Mouse (Mus musculus): ENCODE measurements around the gene Tbx15. TPM values are rescaled to one million over a fixed set of nuclear protein-coding genes. Genes with fewer than 3 reads are reported as not detected.

Gene Tbx15
- polyA plus RNA-seq, 1 experiment from 2014 or later, result 19.0 TPM

- DNase-seq (ENCODE audit: low spot score) (no peak), ATAC-seq (ENCODE audit: low read depth) (no peak)
- no peak overlapping the region for H3K4me3 ChIP-seq (ENCODE audit: low read depth, low read length)
- no peaks in the 10 kb centered on the region for H3K27me3 ChIP-seq (replicated peaks; ENCODE audit: control insufficient read depth, insufficient read depth, low read length)
- no peaks in the 10 kb centered on the region for H3K4me1 ChIP-seq (ENCODE audit: control insufficient read depth, insufficient read depth, low read length)
- no peak overlapping the region for H3K4me2 ChIP-seq (ENCODE audit: low read depth, low read length)
- H3K9me3 ChIP-seq (ENCODE audit: control insufficient read depth, low read length), result no peaks in the 10 kb centered on the region
- no peak overlapping the region for H3K27ac ChIP-seq (replicated peaks; ENCODE audit: low read depth, low read length)
- no peak overlapping the region for H3K9ac ChIP-seq (ENCODE audit: low read depth, low read length)
- 85% methylated on average over 5 of the region's 5 CpGs for WGBS
- H3K36me3 ChIP-seq (ENCODE audit: control insufficient read depth, insufficient read depth, low read length), result no peaks in the 10 kb centered on the region
Measured at GRCm38 (mm10) chr3:99296186-99296585, 56.0 kb downstream of the Tbx15 start.

- H3K36me3 ChIP-seq (ENCODE audit: control insufficient read depth, insufficient read depth, low read length), result no peaks in the 10 kb centered on the region
- no peaks in the 10 kb centered on the region for H3K4me1 ChIP-seq (ENCODE audit: control insufficient read depth, insufficient read depth, low read length)
- ATAC-seq (ENCODE audit: low read depth), result no peak
- no peak for DNase-seq (ENCODE audit: low spot score)
- H3K4me3 ChIP-seq (ENCODE audit: low read depth, low read length), result no peak overlapping the region
- no peak overlapping the region for H3K27ac ChIP-seq (replicated peaks; ENCODE audit: low read depth, low read length)
- WGBS, result 75% methylated on average over 2 of the region's 2 CpGs
- no peak overlapping the region for H3K9ac ChIP-seq (ENCODE audit: low read depth, low read length)
- no peak overlapping the region for H3K4me2 ChIP-seq (ENCODE audit: low read depth, low read length)
- no peaks in the 10 kb centered on the region for H3K27me3 ChIP-seq (replicated peaks; ENCODE audit: control insufficient read depth, insufficient read depth, low read length)
- H3K9me3 ChIP-seq (ENCODE audit: control insufficient read depth, low read length), result no peaks in the 10 kb centered on the region
Measured at GRCm38 (mm10) chr3:99300846-99301245, 60.7 kb downstream of the Tbx15 start.

DNA sequence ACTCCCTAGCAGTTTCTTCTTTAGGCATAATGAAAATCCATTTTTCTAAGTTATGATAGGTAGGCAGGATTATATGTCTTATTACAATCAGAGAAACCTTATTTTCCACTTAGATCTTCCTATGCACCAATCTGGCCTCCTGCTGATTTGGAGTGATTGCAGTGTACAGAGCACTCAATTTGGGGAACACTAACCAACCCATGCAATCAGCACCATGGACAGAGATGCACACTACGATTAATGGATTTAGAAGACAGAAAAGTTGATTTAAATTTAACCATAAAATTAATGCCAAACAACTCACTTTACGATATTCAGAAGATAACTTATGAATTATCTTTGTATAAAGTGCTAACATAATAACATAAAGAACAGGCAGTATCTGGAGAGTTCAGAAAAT lies 70.7 kb downstream of the Tbx15 start:
- no peak overlapping the region for H3K4me3 ChIP-seq (ENCODE audit: low read depth, low read length)
- H3K9ac ChIP-seq (ENCODE audit: low read depth, low read length), result no peak overlapping the region
- no peaks in the 10 kb centered on the region for H3K27me3 ChIP-seq (replicated peaks; ENCODE audit: control insufficient read depth, insufficient read depth, low read length)
- H3K9me3 ChIP-seq (ENCODE audit: control insufficient read depth, low read length), result no peaks in the 10 kb centered on the region
- 36% methylated on average over 2 of the region's 2 CpGs for WGBS
- H3K36me3 ChIP-seq (ENCODE audit: control insufficient read depth, insufficient read depth, low read length), result no peaks in the 10 kb centered on the region; the same call in 1 of the 2 replicates
- H3K27ac ChIP-seq (replicated peaks; ENCODE audit: low read depth, low read length), result no peak overlapping the region
- no peaks in the 10 kb centered on the region for H3K4me1 ChIP-seq (ENCODE audit: control insufficient read depth, insufficient read depth, low read length)
- DNase-seq (ENCODE audit: low spot score), result peak; percentile 75
- no peak for ATAC-seq (ENCODE audit: low read depth)
- no peak overlapping the region for H3K4me2 ChIP-seq (ENCODE audit: low read depth, low read length)

DNA sequence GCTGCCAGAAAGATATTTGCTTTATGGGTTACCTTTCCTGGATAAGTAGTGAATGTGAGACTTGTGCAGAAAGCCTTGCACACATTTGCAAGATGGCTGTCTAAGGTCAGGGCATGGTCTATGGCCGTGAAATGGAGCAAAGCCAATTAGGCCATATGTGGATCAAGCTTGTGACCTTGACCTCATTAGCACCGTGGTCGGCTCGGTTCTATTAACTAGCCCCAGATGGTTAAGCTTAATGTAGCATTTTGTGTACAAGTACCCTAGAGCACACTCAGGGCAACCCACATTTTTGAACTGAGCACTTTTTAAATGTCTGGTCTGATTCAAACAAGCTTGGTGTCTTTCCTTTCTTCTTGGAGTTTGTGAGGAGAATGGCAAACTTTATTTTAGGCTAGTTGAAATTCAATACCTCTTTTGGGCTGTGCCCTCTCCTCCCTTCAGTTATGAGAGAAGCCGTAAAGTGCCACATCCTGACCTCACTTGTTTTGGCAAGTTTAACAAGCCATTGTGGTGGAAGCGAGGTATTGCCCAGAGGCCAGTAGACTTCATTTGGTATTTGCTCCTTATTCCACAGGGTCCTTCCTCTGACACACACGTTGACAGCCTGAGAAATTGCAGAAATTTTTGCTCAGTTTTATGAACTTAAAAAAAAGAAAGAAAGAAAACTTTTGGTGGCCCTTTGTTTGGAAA lies 71.9 kb downstream of the Tbx15 start:
- peaks cover 11% of the 10 kb centered on the region; the same call in 1 of the 2 replicates for H3K36me3 ChIP-seq (ENCODE audit: control insufficient read depth, insufficient read depth, low read length)
- H3K9ac ChIP-seq (ENCODE audit: low read depth, low read length), result no peak overlapping the region
- H3K27me3 ChIP-seq (replicated peaks; ENCODE audit: control insufficient read depth, insufficient read depth, low read length), result no peaks in the 10 kb centered on the region
- H3K4me2 ChIP-seq (ENCODE audit: low read depth, low read length), result no peak overlapping the region
- H3K4me1 ChIP-seq (ENCODE audit: control insufficient read depth, insufficient read depth, low read length), result no peaks in the 10 kb centered on the region
- H3K9me3 ChIP-seq (ENCODE audit: control insufficient read depth, low read length), result no peaks in the 10 kb centered on the region
- H3K27ac ChIP-seq (replicated peaks; ENCODE audit: low read depth, low read length), result no peak overlapping the region
- ATAC-seq (ENCODE audit: low read depth) (no peak), DNase-seq (ENCODE audit: low spot score) (no peak)
- no peak overlapping the region for H3K4me3 ChIP-seq (ENCODE audit: low read depth, low read length)
- WGBS, result 23% methylated on average over 7 of the region's 7 CpGs

DNA sequence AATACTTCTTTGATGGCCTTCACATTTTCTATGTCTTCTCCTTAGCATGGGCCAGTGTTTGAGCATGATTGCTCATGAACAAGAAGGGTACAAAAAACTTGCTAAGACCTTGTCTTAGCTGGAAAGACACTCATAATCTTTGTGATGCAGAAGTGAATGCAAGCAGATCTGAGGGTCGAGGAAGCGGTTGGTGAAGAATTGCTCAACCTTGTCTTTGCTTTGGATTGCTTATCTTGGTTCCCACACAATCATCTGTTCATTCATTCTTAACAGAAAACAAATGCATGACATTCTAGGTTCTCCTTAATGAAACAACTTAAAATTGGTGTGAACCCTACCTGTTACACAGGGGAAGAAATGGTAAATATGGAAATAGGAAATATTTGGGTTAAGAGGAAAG lies 82.2 kb downstream of the Tbx15 start:
- H3K27me3 ChIP-seq (replicated peaks; ENCODE audit: control insufficient read depth, insufficient read depth, low read length), result no peaks in the 10 kb centered on the region
- DNase-seq (ENCODE audit: low spot score) (no peak), ATAC-seq (ENCODE audit: low read depth) (no peak)
- H3K36me3 ChIP-seq (ENCODE audit: control insufficient read depth, insufficient read depth, low read length), result 0 out of 2 replicates have a peak, but pooled peaks cover 6% of the 10 kb centered on the region
- H3K4me1 ChIP-seq (ENCODE audit: control insufficient read depth, insufficient read depth, low read length), result no peaks in the 10 kb centered on the region
- 88% methylated on average over 2 of the region's 2 CpGs for WGBS
- H3K27ac ChIP-seq (replicated peaks; ENCODE audit: low read depth, low read length), result no peak overlapping the region
- no peak overlapping the region for H3K4me3 ChIP-seq (ENCODE audit: low read depth, low read length)
- H3K9me3 ChIP-seq (ENCODE audit: control insufficient read depth, low read length), result no peaks in the 10 kb centered on the region
- no peak overlapping the region for H3K9ac ChIP-seq (ENCODE audit: low read depth, low read length)
- no peak overlapping the region for H3K4me2 ChIP-seq (ENCODE audit: low read depth, low read length)

- H3K9ac ChIP-seq (ENCODE audit: low read depth, low read length), result no peak overlapping the region
- no peak overlapping the region for H3K4me3 ChIP-seq (ENCODE audit: low read depth, low read length)
- H3K4me2 ChIP-seq (ENCODE audit: low read depth, low read length), result no peak overlapping the region
- H3K9me3 ChIP-seq (ENCODE audit: control insufficient read depth, low read length), result no peaks in the 10 kb centered on the region
- 85% methylated on average over 5 of the region's 5 CpGs for WGBS
- H3K27me3 ChIP-seq (replicated peaks; ENCODE audit: control insufficient read depth, insufficient read depth, low read length), result no peaks in the 10 kb centered on the region
- no peak overlapping the region for H3K27ac ChIP-seq (replicated peaks; ENCODE audit: low read depth, low read length)
- DNase-seq (ENCODE audit: low spot score), result no peak
- no peaks in the 10 kb centered on the region; the same call in 1 of the 2 replicates for H3K4me1 ChIP-seq (ENCODE audit: control insufficient read depth, insufficient read depth, low read length)
- H3K36me3 ChIP-seq (ENCODE audit: control insufficient read depth, insufficient read depth, low read length), result 0 out of 2 replicates have a peak, but pooled peaks cover 8% of the 10 kb centered on the region
- ATAC-seq (ENCODE audit: low read depth), result no peak
Measured at GRCm38 (mm10) chr3:99329316-99329715, 89.1 kb downstream of the Tbx15 start.

GRCm38 (mm10) chr3:99331086-99331485 lies 90.9 kb downstream of the Tbx15 start:
- Histone ChIP-seq H3K9ac (ENCODE audit: low read depth, low read length) (no peak overlapping the region), H3K36me3 (ENCODE audit: control insufficient read depth, insufficient read depth, low read length) (0 out of 2 replicates have a peak, but pooled peaks cover 8% of the 10 kb centered on the region), H3K27ac (replicated peaks; ENCODE audit: low read depth, low read length) (no peak overlapping the region; the same call in 1 of the 2 replicates), H3K4me2 (ENCODE audit: low read depth, low read length) (no peak overlapping the region), H3K9me3 (ENCODE audit: control insufficient read depth, low read length) (no peaks in the 10 kb centered on the region), H3K4me3 (ENCODE audit: low read depth, low read length) (no peak overlapping the region), H3K4me1 (ENCODE audit: control insufficient read depth, insufficient read depth, low read length) (no peaks in the 10 kb centered on the region; the same call in 1 of the 2 replicates), H3K27me3 (replicated peaks; ENCODE audit: control insufficient read depth, insufficient read depth, low read length) (no peaks in the 10 kb centered on the region)
- no peak for ATAC-seq (ENCODE audit: low read depth)
- peak; percentile 68 for DNase-seq (ENCODE audit: low spot score)
- 57% methylated on average over 8 of the region's 8 CpGs for WGBS

DNA sequence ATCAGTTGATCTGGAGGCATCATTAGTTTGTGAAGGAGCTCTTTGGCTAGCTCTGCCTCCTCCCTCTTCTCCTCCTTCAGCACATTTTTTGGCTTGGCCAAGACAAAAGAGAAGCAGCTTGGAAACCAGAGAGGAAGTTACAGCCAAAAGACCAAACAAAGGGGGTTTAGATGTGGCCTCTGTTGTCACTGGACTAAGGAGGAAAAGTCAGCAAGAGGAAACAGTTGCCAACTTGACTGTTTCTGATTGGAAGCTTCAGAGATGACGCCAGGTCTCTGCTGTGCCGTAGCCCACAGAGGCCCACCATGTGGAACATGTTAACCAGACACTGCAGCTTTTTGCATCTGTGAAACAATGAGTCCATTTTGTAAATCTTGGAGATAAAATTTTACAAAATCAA lies 96.7 kb downstream of the Tbx15 start:
- Histone ChIP-seq H3K4me3 (ENCODE audit: low read depth, low read length) (no peak overlapping the region), H3K4me2 (ENCODE audit: low read depth, low read length) (no peak overlapping the region), H3K27me3 (replicated peaks; ENCODE audit: control insufficient read depth, insufficient read depth, low read length) (no peaks in the 10 kb centered on the region), H3K9me3 (ENCODE audit: control insufficient read depth, low read length) (no peaks in the 10 kb centered on the region), H3K4me1 (ENCODE audit: control insufficient read depth, insufficient read depth, low read length) (no peaks in the 10 kb centered on the region), H3K27ac (replicated peaks; ENCODE audit: low read depth, low read length) (no peak overlapping the region), H3K36me3 (ENCODE audit: control insufficient read depth, insufficient read depth, low read length) (peaks cover 14% of the 10 kb centered on the region), H3K9ac (ENCODE audit: low read depth, low read length) (no peak overlapping the region)
- 42% methylated on average over 2 of the region's 2 CpGs for WGBS
- ATAC-seq (ENCODE audit: low read depth) (no peak), DNase-seq (ENCODE audit: low spot score) (peak; percentile 55)

DNA sequence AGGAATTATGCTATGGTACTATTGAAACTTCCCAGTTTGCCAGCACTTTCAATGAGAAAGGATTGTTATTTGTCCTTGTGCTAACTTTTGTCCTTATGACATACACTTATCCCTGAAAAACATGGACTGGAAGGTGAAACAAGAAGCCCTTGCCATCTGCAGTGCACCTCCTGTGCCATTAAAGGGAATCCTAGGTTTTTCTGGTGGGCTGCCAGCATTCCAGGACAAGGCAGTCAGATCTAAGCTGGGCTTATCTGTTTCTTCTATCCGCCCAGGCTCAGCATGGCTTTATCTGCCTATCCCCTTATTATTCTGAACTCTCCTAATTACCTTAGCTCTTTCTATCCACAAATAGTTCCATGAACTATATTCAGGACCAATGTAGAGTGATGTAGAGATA lies 98.6 kb downstream of the Tbx15 start:
- H3K9ac ChIP-seq (ENCODE audit: low read depth, low read length), result no peak overlapping the region
- no peak overlapping the region for H3K4me3 ChIP-seq (ENCODE audit: low read depth, low read length)
- H3K27ac ChIP-seq (replicated peaks; ENCODE audit: low read depth, low read length), result no peak overlapping the region
- H3K4me2 ChIP-seq (ENCODE audit: low read depth, low read length), result no peak overlapping the region
- H3K9me3 ChIP-seq (ENCODE audit: control insufficient read depth, low read length), result no peaks in the 10 kb centered on the region
- no peak for DNase-seq (ENCODE audit: low spot score)
- peaks cover 19% of the 10 kb centered on the region for H3K36me3 ChIP-seq (ENCODE audit: control insufficient read depth, insufficient read depth, low read length)
- no peaks in the 10 kb centered on the region for H3K4me1 ChIP-seq (ENCODE audit: control insufficient read depth, insufficient read depth, low read length)
- WGBS, result 60% methylated on average over 1 of the region's 1 CpGs
- no peaks in the 10 kb centered on the region for H3K27me3 ChIP-seq (replicated peaks; ENCODE audit: control insufficient read depth, insufficient read depth, low read length)
- ATAC-seq (ENCODE audit: low read depth), result no peak

Data from embryonic facial prominence, embryonic 14.5 days (tissue).